Mouse (Mus musculus): ENCODE results near the gene Pitpnc1. TPM values are rescaled to one million over a fixed set of nuclear protein-coding genes. Genes with fewer than 3 reads are reported as not detected.

Pitpnc1 gene
- polyA plus RNA-seq, 1 experiment from 2014 or later, result 15.7 TPM

GRCm38 (mm10) chr11:107411576-107411975 lies 58.9 kb downstream of the Pitpnc1 start:
- 84% methylated on average over 9 of the region's 9 CpGs for WGBS
- no peak for ATAC-seq (ENCODE audit: insufficient number of reproducible peaks, insufficient read depth, low FRiP score, low read depth)
- Histone ChIP-seq H3K4me1 (ENCODE audit: control insufficient read depth, insufficient read depth, low read length) (peaks cover 8% of the 10 kb centered on the region; the same call in 1 of the 2 replicates), H3K9me3 (ENCODE audit: control insufficient read depth, low read depth, low read length) (no peaks in the 10 kb centered on the region), H3K27ac (ENCODE audit: low read length) (no peak overlapping the region), H3K27me3 (ENCODE audit: control insufficient read depth, insufficient read depth, low read length) (no peaks in the 10 kb centered on the region), H3K4me3 (ENCODE audit: low read depth, low read length) (no peak overlapping the region), H3K9ac (replicated peaks; ENCODE audit: low read depth, low read length) (no peak overlapping the region), H3K4me2 (replicated peaks; ENCODE audit: low read depth, low read length) (no peak overlapping the region), H3K36me3 (ENCODE audit: control insufficient read depth, insufficient read depth, low read length) (no peaks in the 10 kb centered on the region)

- WGBS, result 78% methylated on average over 7 of the region's 7 CpGs
- Histone ChIP-seq H3K27me3 (ENCODE audit: control insufficient read depth, insufficient read depth, low read length) (no peaks in the 10 kb centered on the region), H3K27ac (ENCODE audit: low read length) (no peak overlapping the region), H3K4me1 (ENCODE audit: control insufficient read depth, insufficient read depth, low read length) (peaks cover 8% of the 10 kb centered on the region; the same call in 1 of the 2 replicates), H3K4me2 (replicated peaks; ENCODE audit: low read depth, low read length) (no peak overlapping the region), H3K9me3 (ENCODE audit: control insufficient read depth, low read depth, low read length) (no peaks in the 10 kb centered on the region), H3K9ac (replicated peaks; ENCODE audit: low read depth, low read length) (no peak overlapping the region), H3K4me3 (ENCODE audit: low read depth, low read length) (no peak overlapping the region), H3K36me3 (ENCODE audit: control insufficient read depth, insufficient read depth, low read length) (no peaks in the 10 kb centered on the region)
- ATAC-seq (ENCODE audit: insufficient number of reproducible peaks, insufficient read depth, low FRiP score, low read depth), result no peak
Measured at GRCm38 (mm10) chr11:107410804-107411203, 59.7 kb downstream of the Pitpnc1 start.

- H3K4me2 ChIP-seq (replicated peaks; ENCODE audit: low read depth, low read length), result no peak overlapping the region
- WGBS, result 74% methylated on average over 5 of the region's 5 CpGs
- no peak overlapping the region for H3K9ac ChIP-seq (replicated peaks; ENCODE audit: low read depth, low read length)
- H3K4me1 ChIP-seq (ENCODE audit: control insufficient read depth, insufficient read depth, low read length), result peaks cover 8% of the 10 kb centered on the region; the same call in 1 of the 2 replicates
- H3K27ac ChIP-seq (ENCODE audit: low read length), result no peak overlapping the region
- no peak overlapping the region for H3K4me3 ChIP-seq (ENCODE audit: low read depth, low read length)
- no peaks in the 10 kb centered on the region for H3K9me3 ChIP-seq (ENCODE audit: control insufficient read depth, low read depth, low read length)
- no peak for ATAC-seq (ENCODE audit: insufficient number of reproducible peaks, insufficient read depth, low FRiP score, low read depth)
- no peaks in the 10 kb centered on the region for H3K36me3 ChIP-seq (ENCODE audit: control insufficient read depth, insufficient read depth, low read length)
- H3K27me3 ChIP-seq (ENCODE audit: control insufficient read depth, insufficient read depth, low read length), result no peaks in the 10 kb centered on the region
Measured at GRCm38 (mm10) chr11:107410090-107410732, 60.3 kb downstream of the Pitpnc1 start.

GRCm38 (mm10) chr11:107408886-107409285 lies 61.6 kb downstream of the Pitpnc1 start:
- H3K27ac ChIP-seq (ENCODE audit: low read length), result no peak overlapping the region
- no peak overlapping the region for H3K4me2 ChIP-seq (replicated peaks; ENCODE audit: low read depth, low read length)
- no peaks in the 10 kb centered on the region for H3K27me3 ChIP-seq (ENCODE audit: control insufficient read depth, insufficient read depth, low read length)
- no peaks in the 10 kb centered on the region for H3K9me3 ChIP-seq (ENCODE audit: control insufficient read depth, low read depth, low read length)
- H3K4me3 ChIP-seq (ENCODE audit: low read depth, low read length), result no peak overlapping the region
- no peak for ATAC-seq (ENCODE audit: insufficient number of reproducible peaks, insufficient read depth, low FRiP score, low read depth)
- H3K4me1 ChIP-seq (ENCODE audit: control insufficient read depth, insufficient read depth, low read length), result peaks cover 8% of the 10 kb centered on the region; the same call in 1 of the 2 replicates
- no peak overlapping the region for H3K9ac ChIP-seq (replicated peaks; ENCODE audit: low read depth, low read length)
- 91% methylated on average over 7 of the region's 7 CpGs for WGBS
- no peaks in the 10 kb centered on the region for H3K36me3 ChIP-seq (ENCODE audit: control insufficient read depth, insufficient read depth, low read length)

- 80% methylated on average over 9 of the region's 9 CpGs for WGBS
- Histone ChIP-seq H3K9me3 (ENCODE audit: control insufficient read depth, low read depth, low read length) (no peaks in the 10 kb centered on the region), H3K4me3 (ENCODE audit: low read depth, low read length) (no peak overlapping the region), H3K4me1 (ENCODE audit: control insufficient read depth, insufficient read depth, low read length) (peaks cover under 1% of the 10 kb centered on the region; the same call in 1 of the 2 replicates), H3K9ac (replicated peaks; ENCODE audit: low read depth, low read length) (no peak overlapping the region), H3K27me3 (ENCODE audit: control insufficient read depth, insufficient read depth, low read length) (no peaks in the 10 kb centered on the region), H3K4me2 (replicated peaks; ENCODE audit: low read depth, low read length) (no peak overlapping the region), H3K27ac (ENCODE audit: low read length) (no peak overlapping the region), H3K36me3 (ENCODE audit: control insufficient read depth, insufficient read depth, low read length) (no peaks in the 10 kb centered on the region)
- no peak for ATAC-seq (ENCODE audit: insufficient number of reproducible peaks, insufficient read depth, low FRiP score, low read depth)
Measured at GRCm38 (mm10) chr11:107407698-107408097, 62.8 kb downstream of the Pitpnc1 start.

GRCm38 (mm10) chr11:107405606-107406333 lies 64.7 kb downstream of the Pitpnc1 start:
- H3K27me3 ChIP-seq (ENCODE audit: control insufficient read depth, insufficient read depth, low read length), result no peaks in the 10 kb centered on the region
- no peaks in the 10 kb centered on the region for H3K4me1 ChIP-seq (ENCODE audit: control insufficient read depth, insufficient read depth, low read length)
- WGBS, result 95% methylated on average over 11 of the region's 11 CpGs
- ATAC-seq (ENCODE audit: insufficient number of reproducible peaks, insufficient read depth, low FRiP score, low read depth), result no peak
- no peaks in the 10 kb centered on the region for H3K9me3 ChIP-seq (ENCODE audit: control insufficient read depth, low read depth, low read length)
- no peak overlapping the region for H3K4me3 ChIP-seq (ENCODE audit: low read depth, low read length)
- H3K4me2 ChIP-seq (replicated peaks; ENCODE audit: low read depth, low read length), result no peak overlapping the region
- H3K27ac ChIP-seq (ENCODE audit: low read length), result no peak overlapping the region
- H3K9ac ChIP-seq (replicated peaks; ENCODE audit: low read depth, low read length), result no peak overlapping the region
- no peaks in the 10 kb centered on the region for H3K36me3 ChIP-seq (ENCODE audit: control insufficient read depth, insufficient read depth, low read length)

GRCm38 (mm10) chr11:107403309-107403708 lies 67.2 kb downstream of the Pitpnc1 start:
- no peak for ATAC-seq (ENCODE audit: insufficient number of reproducible peaks, insufficient read depth, low FRiP score, low read depth)
- H3K27me3 ChIP-seq (ENCODE audit: control insufficient read depth, insufficient read depth, low read length), result no peaks in the 10 kb centered on the region
- H3K9ac ChIP-seq (replicated peaks; ENCODE audit: low read depth, low read length), result no peak overlapping the region
- 61% methylated on average over 10 of the region's 10 CpGs for WGBS
- H3K4me3 ChIP-seq (ENCODE audit: low read depth, low read length), result no peak overlapping the region
- H3K9me3 ChIP-seq (ENCODE audit: control insufficient read depth, low read depth, low read length), result no peaks in the 10 kb centered on the region
- H3K4me1 ChIP-seq (ENCODE audit: control insufficient read depth, insufficient read depth, low read length), result no peaks in the 10 kb centered on the region
- H3K36me3 ChIP-seq (ENCODE audit: control insufficient read depth, insufficient read depth, low read length), result no peaks in the 10 kb centered on the region
- no peak overlapping the region for H3K27ac ChIP-seq (ENCODE audit: low read length)
- no peak overlapping the region for H3K4me2 ChIP-seq (replicated peaks; ENCODE audit: low read depth, low read length)

- 91% methylated on average over 5 of the region's 5 CpGs for WGBS
Measured at GRCm38 (mm10) chr11:107401839-107402590, 68.5 kb downstream of the Pitpnc1 start.

More at GRCm38 (mm10) chr11:107401839-107402590, 68.5 kb downstream of the Pitpnc1 start:
- ATAC-seq (ENCODE audit: insufficient number of reproducible peaks, insufficient read depth, low FRiP score, low read depth), result no peak
- no peak overlapping the region for H3K9ac ChIP-seq (replicated peaks; ENCODE audit: low read depth, low read length)
- H3K4me3 ChIP-seq (ENCODE audit: low read depth, low read length), result no peak overlapping the region
- H3K27me3 ChIP-seq (ENCODE audit: control insufficient read depth, insufficient read depth, low read length), result no peaks in the 10 kb centered on the region
- no peaks in the 10 kb centered on the region for H3K4me1 ChIP-seq (ENCODE audit: control insufficient read depth, insufficient read depth, low read length)
- no peaks in the 10 kb centered on the region for H3K9me3 ChIP-seq (ENCODE audit: control insufficient read depth, low read depth, low read length)
- H3K4me2 ChIP-seq (replicated peaks; ENCODE audit: low read depth, low read length), result no peak overlapping the region
- H3K36me3 ChIP-seq (ENCODE audit: control insufficient read depth, insufficient read depth, low read length), result no peaks in the 10 kb centered on the region
- H3K27ac ChIP-seq (ENCODE audit: low read length), result no peak overlapping the region

Measured in stomach, embryonic 14.5 days (tissue).